Mouse (Mus musculus) right cerebral cortex, postnatal 25 days (tissue): Measurements from ENCODE around the gene Ccdc191.

ENCODE experiments used
- DNase-seq: peaks from one replicate; pipeline ENCODE4 v3.0.0; 2022

Gene Ccdc191

GRCm38 (mm10) chr16:43932319-43932718, 42.7 kb downstream of the Ccdc191 start:
- no peak for DNase-seq

DNA sequence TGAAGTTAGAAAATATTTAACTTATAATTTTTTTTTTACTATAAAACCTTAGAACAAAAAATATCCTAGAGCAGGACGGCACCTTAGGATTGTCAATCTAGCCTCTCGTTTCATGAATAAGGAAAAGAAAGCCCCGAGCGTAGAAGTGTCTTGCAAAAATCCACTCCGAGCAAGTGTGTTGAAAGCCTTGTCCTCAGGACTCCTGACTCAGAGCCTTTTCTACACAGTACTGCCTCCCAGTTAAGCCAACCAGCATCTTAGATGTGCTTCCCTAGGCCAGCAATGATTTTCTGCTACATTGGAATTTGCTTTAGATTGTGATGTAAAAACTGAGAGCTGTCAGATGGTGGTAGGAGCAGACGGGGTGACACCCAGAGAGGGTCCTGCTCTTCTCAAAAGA, 43.4 kb downstream of the Ccdc191 start:
- DNase-seq = no peak

- no peak for DNase-seq
Measured at GRCm38 (mm10) chr16:43934856-43935255, 45.3 kb downstream of the Ccdc191 start.

DNA sequence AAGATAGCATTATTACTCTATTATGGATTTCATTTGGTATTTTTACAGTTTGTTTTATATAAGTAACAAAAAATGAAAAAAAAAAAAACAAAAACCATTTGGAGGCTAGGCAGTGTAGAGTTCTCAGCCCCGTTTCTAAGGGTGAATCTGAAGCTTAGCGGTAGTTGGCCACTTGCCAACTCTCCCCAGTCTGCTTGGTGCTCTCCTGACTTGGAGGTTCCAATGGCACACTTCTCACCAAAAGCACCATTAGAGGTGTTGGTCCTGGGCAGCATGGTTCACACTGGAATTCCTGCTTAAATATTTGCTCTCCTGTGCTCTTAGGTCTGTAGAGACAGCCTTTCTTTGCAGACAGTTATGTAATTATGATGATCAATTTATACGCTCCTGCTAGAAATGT, 45.8 kb downstream of the Ccdc191 start:
- DNase-seq = no peak

GRCm38 (mm10) chr16:43935892-43936291, 46.3 kb downstream of the Ccdc191 start:
- DNase-seq = no peak

DNA sequence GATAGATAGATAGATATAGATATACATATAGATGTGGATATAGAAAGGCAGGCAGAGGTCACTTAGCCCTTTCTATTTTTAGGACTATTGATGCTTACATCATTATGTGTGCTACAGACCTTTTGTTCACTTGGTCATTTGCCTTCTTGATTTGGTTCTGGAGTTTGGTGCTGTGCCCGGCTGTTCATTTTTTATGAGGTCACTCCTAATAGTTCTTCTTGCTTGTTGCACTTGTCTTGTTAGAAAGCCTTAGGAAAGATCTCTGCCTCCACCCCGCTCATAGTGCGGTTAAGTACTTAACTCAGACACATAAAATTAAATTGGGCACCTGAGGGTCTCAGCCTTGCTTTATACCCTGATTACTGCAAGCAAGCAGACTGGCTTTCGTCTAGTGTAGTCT, 51.2 kb downstream of the Ccdc191 start:
- no peak for DNase-seq

DNA sequence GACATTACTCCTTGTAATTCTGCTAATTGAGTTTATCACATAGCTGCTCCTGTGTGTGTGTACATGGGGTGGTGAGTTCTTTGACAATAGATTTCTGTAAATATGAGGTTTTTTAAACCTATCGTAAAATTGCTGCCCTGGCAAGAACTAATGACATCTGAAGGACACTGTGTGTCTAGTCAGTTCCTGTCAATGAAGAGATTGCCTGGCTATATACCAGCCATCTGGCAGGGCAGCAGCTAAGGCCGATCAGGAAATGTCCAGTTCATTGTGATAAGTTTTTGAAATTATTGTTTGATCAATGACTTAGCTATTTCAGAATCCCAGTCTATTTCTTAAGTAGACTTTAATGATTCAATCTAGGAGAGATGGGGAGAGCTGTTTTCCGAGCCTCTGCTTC, 55.8 kb downstream of the Ccdc191 start:
- DNase-seq = no peak

DNA sequence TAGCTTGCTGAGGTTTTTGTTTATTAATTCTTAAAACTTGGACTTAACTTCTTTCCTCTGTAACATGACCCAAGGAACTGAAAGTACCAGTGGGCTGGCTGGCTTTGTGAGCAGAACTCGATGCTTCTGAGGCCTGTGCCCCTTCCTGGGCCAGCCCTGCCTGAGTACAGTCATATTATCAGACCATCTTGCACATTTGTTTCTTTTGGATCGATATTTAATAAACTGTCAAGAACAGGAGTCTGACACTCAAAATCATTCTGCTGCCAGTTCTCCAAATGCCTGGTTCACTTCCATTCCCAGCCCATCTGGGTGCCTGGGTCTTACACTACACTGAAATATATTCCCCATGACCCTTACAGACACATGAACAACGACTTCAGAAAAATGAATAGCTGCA, 56.3 kb downstream of the Ccdc191 start:
- no peak for DNase-seq

GRCm38 (mm10) chr16:43951591-43951990, 62.0 kb downstream of the Ccdc191 start:
- DNase-seq = no peak

GRCm38 (mm10) chr16:43954913-43955312, 65.3 kb downstream of the Ccdc191 start:
- no peak for DNase-seq

DNA sequence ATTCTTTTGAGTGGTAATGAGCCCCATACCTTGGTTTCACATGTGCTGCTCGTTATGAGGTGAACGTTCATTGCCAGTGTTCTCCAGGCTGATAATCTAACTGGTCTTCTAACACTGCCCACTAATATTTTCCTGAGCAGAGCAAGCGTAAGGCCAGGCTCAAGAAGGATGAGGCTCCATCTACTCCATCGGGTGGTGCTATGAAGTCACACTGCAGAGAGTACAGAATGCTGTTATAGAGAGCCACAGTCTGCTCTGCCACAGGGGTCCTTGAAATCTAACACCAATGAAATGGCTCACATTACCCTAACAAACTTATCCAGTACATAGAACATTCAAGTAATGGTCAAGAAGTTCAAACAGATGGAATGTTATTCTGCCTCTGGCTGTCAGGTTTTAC, 68.4 kb downstream of the Ccdc191 start:
- DNase-seq = no peak

DNA sequence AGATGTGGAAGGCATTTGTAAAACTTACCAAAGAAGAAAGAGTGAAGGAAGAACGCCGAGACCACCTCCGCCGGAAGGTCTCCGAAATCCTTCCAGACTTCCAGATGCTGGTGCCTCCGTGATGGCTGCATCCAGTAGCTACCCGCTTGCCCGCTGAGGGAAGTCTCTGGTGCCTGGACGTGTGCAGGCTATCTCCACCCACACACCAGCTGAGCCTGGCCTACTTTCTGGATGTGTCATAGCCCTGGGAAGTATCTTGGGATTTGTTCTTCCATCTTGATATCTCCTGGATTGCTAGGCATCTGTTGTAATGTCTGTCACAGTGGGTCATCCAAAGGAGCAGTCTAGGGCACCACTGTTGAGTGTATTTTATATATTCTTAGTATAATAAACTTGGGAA, 73.7 kb downstream of the Ccdc191 start:
- DNase-seq = no peak

DNA sequence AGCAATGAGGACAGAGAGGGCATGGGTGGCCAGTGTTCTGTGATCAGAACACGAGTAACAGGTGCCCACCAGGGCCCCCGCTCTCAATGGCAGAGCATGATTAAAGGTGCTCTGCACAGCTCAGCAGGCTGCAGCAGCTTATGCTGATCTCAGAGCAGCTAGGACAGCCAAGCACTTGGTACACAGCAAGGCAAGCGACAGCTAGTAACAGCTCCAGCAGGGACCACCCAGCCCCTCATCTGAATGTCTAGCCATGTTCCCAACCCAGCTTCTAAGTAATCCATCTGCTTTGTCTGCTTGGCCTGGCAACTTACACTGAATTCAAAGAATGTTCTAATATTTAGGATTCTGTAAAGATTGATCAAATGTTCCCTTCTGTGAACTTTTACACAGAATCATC, 74.2 kb downstream of the Ccdc191 start:
- no peak for DNase-seq

GRCm38 (mm10) chr16:43965781-43966389, 76.3 kb downstream of the Ccdc191 start:
- no peak for DNase-seq

- DNase-seq = no peak
Measured at GRCm38 (mm10) chr16:43970426-43970825, 80.8 kb downstream of the Ccdc191 start.

- no peak for DNase-seq
Measured at GRCm38 (mm10) chr16:43971189-43971588, 81.6 kb downstream of the Ccdc191 start.

- no peak for DNase-seq
Measured at GRCm38 (mm10) chr16:43971741-43972140, 82.1 kb downstream of the Ccdc191 start.

- no peak for DNase-seq
Measured at GRCm38 (mm10) chr16:43972391-43972790, 82.8 kb downstream of the Ccdc191 start.

DNA sequence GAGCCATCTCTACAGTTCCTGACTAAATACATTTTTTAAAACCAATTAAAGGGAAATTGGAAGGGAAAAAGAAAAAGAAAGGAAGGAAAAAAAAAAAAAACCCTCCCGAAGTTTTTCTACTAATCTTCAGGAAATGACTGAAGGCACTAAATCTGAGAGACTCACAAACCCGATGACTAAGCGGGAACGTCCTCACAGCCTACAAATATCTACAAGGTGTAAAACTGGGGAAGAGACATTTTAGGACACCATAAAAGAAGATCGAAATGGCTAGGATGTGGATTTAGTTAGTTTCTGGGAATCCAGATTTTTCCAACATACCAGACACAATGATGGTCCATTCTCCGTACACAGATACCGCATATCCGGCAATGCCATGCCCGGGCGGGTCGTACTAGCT, 83.5 kb downstream of the Ccdc191 start:
- DNase-seq = no peak

DNA sequence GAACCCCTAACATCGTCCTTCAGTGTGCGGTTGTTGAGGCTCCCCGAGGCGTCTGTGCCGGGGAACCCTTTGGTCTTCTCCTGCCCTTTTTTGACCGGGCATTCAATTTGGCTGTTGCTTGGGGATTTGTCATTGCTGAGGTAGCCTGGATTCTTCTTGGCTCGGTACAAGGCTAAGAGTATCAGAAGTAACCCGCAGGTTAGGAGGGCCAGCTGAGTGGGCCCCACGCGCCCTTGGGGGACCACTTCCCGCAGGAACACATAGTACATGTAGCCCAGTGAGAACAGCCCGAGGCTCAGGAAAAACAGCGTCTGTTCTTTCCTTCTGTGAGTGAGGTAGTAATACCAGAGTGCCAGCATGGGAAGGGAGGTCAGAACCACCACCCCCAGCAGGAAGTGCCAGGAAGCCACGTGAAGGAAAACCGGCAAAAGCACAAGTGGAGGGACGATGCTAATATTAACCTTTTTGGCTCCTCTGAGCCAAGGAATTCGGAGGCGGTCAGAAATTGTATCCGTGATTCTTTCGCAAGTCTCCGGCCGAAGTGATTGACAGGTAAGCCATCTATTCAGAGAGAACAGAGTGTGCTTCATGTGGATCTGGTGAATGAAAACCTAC, 84.1 kb downstream of the Ccdc191 start:
- no peak for DNase-seq

DNA sequence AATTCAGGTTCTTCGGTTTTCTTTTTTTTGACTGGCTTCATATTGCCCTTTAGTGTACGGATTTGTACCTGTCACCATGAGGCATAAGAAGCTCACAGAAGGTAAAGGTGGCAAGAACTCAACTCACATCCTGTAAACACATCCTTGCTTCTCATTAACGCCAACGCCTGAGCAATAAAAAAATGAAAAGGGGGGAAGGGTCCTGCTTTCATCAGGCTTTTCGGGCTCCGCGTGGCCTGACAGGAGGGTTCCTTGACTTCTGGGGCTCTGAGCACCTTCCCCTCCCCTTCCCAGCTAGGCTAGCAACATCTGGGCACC, 89.4 kb downstream of the Ccdc191 start:
- DNase-seq = no peak

GRCm38 (mm10) chr16:43979328-43980109, 89.9 kb downstream of the Ccdc191 start, which contains the start of gene Zdhhc23:
TSS of gene Zdhhc23 (minus strand) at chr16:43979791.
- peak; percentile 52 for DNase-seq

GRCm38 (mm10) chr16:43980110-43980609, 90.6 kb downstream of the Ccdc191 start:
- no peak for DNase-seq

DNA sequence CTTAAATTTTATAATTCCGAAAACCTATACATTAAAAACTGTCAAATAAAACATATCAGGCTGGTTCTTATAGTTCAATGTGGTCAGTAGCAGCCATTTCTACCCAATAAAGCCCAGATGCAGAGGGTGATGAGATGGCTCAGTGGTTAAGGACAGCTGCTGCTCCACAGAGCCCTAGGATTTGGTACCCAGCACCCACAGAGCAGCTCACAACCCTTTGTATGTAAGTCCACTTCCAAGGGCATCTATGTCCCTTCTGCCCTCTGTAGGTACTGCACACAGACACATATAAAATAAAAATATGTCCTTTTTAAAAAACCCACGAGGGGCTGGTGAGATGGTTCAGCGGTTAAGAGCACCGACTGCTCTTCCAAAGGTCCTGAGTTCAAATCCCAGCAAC, 96.7 kb downstream of the Ccdc191 start:
- no peak for DNase-seq
